Mouse (Mus musculus) stomach, adult 2 months (tissue): ENCODE data around the gene Acadvl. TPM values are rescaled to one million over a fixed set of nuclear protein-coding genes. Genes with fewer than 3 reads are reported as not detected.

Source experiments
- polyA plus RNA-seq: library from polyadenylated mRNA; depleted of rRNA; stranded (reverse); fragments of >200 nt; gene quantifications from 2 replicates; pipeline ENCODE4 v1.2.3, GENCODE M21; 2012; rRNA removed

Gene Acadvl
- 53.2 and 55.7 TPM in 2 replicates for polyA plus RNA-seq

GRCm38 (mm10) chr11:70014880-70015558, at the start of gene Acadvl:
TSS of gene Acadvl (minus strand) at chr11:70015411.

GRCm38 (mm10) chr11:70053898-70054570, 38.8 kb upstream of the Acadvl start, which contains the start of gene Asgr1:
TSS of gene Asgr1 (plus strand) at chr11:70054085.

GRCm38 (mm10) chr11:70016669-70017068, 1.5 kb upstream of the Acadvl start, which contains the start of gene Dlg4:
TSS of gene Dlg4 (plus strand) at chr11:70016942.

GRCm38 (mm10) chr11:70000396-70000898, 14.8 kb downstream of the Acadvl start, which contains the start of gene Dvl2:
TSS of gene Dvl2 (plus strand) at chr11:70000595.

GRCm38 (mm10) chr11:69995391-69995960, 19.7 kb downstream of the Acadvl start, which contains the start of gene Phf23:
TSS of gene Phf23 (plus strand) at chr11:69995777.

GRCm38 (mm10) chr11:69990850-69991691, 24.1 kb downstream of the Acadvl start, which contains the start of gene Gabarap:
TSS of gene Gabarap (plus strand) at chr11:69991143.

GRCm38 (mm10) chr11:69982225-69982624, 33.0 kb downstream of the Acadvl start, which contains the start of gene Elp5:
TSS of gene Elp5 (minus strand) at chr11:69982517.

GRCm38 (mm10) chr11:69981141-69981762, 34.0 kb downstream of the Acadvl start, which contains the start of gene Ctdnep1:
TSS of gene Ctdnep1 (plus strand) at chr11:69981156.

GRCm38 (mm10) chr11:69964650-69965270, 50.5 kb downstream of the Acadvl start, which contains the start of gene Cldn7:
TSS of gene Cldn7 (plus strand) at chr11:69964779.

Other genes starting within 250 kb of the Acadvl start
- 10.3 and 17.5 TPM in 2 replicates for gene Zbtb4, start 249.5 kb downstream of the Acadvl start, polyA plus RNA-seq
- gene Chrnb1, start 219.5 kb downstream of the Acadvl start, polyA plus RNA-seq, result 3.2 and 5.8 TPM in 2 replicates
- 2.3 and 2.6 TPM in 2 replicates for gene Fgf11, start 213.6 kb downstream of the Acadvl start, polyA plus RNA-seq
- gene Tmem102, start 209.8 kb downstream of the Acadvl start, polyA plus RNA-seq, result 23.4 and 35.3 TPM in 2 replicates
- not detected in 2 replicates for gene Gm39566, start 200.1 kb downstream of the Acadvl start, polyA plus RNA-seq
- not detected in 2 replicates for gene Spem2, start 196.9 kb downstream of the Acadvl start, polyA plus RNA-seq
- gene Spem1, start 193.2 kb downstream of the Acadvl start, polyA plus RNA-seq, result 0.05 TPM in 1 of 2 replicates, not detected in the other
- 10.0 and 11.0 TPM in 2 replicates for gene Nlgn2, start 177.6 kb downstream of the Acadvl start, polyA plus RNA-seq
- 105 and 145 TPM in 2 replicates for gene Tmem256, start 176.9 kb downstream of the Acadvl start, polyA plus RNA-seq
- 51.9 and 53.6 TPM in 2 replicates for gene Plscr3, start 169.0 kb downstream of the Acadvl start, polyA plus RNA-seq
- 18.6 and 19.9 TPM in 2 replicates for gene Tnk1, start 156.7 kb downstream of the Acadvl start, polyA plus RNA-seq
- not detected in 2 replicates for gene Tmem95, start 137.4 kb downstream of the Acadvl start, polyA plus RNA-seq
- 7.2 and 8.2 TPM in 2 replicates for gene Kctd11, start 134.0 kb downstream of the Acadvl start, polyA plus RNA-seq
- 0.81 and 1.9 TPM in 2 replicates for gene Acap1, start 119.9 kb downstream of the Acadvl start, polyA plus RNA-seq
- gene 2810408A11Rik, start 114.4 kb downstream of the Acadvl start, polyA plus RNA-seq, result 0.77 and 1.0 TPM in 2 replicates
- 11.5 and 14.7 TPM in 2 replicates for gene Neurl4, start 114.3 kb downstream of the Acadvl start, polyA plus RNA-seq
- 71.1 and 72.4 TPM in 2 replicates for gene Gps2, start 101.5 kb downstream of the Acadvl start, polyA plus RNA-seq
- gene Eif5a, start 93.5 kb downstream of the Acadvl start, polyA plus RNA-seq, result 152 and 162 TPM in 2 replicates
- gene Ybx2, start 79.6 kb downstream of the Acadvl start, polyA plus RNA-seq, result 26.1 and 33.8 TPM in 2 replicates
- 51.9 and 55.0 TPM in 2 replicates for gene Slc2a4, start 67.2 kb downstream of the Acadvl start, polyA plus RNA-seq
- gene Cldn7, start 50.6 kb downstream of the Acadvl start, polyA plus RNA-seq, result 3.6 and 4.8 TPM in 2 replicates
- gene Ctdnep1, start 34.3 kb downstream of the Acadvl start, polyA plus RNA-seq, result 39.4 and 42.7 TPM in 2 replicates
- 27.8 and 29.8 TPM in 2 replicates for gene Elp5, start 32.9 kb downstream of the Acadvl start, polyA plus RNA-seq
- gene Gabarap, start 24.3 kb downstream of the Acadvl start, polyA plus RNA-seq, result 180 and 211 TPM in 2 replicates
- 2.7 and 4.8 TPM in 2 replicates for gene Phf23, start 19.6 kb downstream of the Acadvl start, polyA plus RNA-seq
- gene Dvl2, start 14.8 kb downstream of the Acadvl start, polyA plus RNA-seq, result 5.2 and 6.7 TPM in 2 replicates
- gene Dlg4, start 1.5 kb upstream of the Acadvl start, polyA plus RNA-seq, result 5.7 and 6.6 TPM in 2 replicates
- 0.32 TPM in 1 of 2 replicates, not detected in the other for gene Asgr1, start 38.7 kb upstream of the Acadvl start, polyA plus RNA-seq
- 0.20 and 0.28 TPM in 2 replicates for gene Asgr2, start 77.2 kb upstream of the Acadvl start, polyA plus RNA-seq
- 1.7 TPM in 2 replicates for gene Mgl2, start 114.9 kb upstream of the Acadvl start, polyA plus RNA-seq
- 1.6 and 2.4 TPM in 2 replicates for gene Clec10a, start 140.8 kb upstream of the Acadvl start, polyA plus RNA-seq
- 36.1 and 38.9 TPM in 2 replicates for gene Slc16a11, start 197.3 kb upstream of the Acadvl start, polyA plus RNA-seq
- gene Slc16a13, start 205.7 kb upstream of the Acadvl start, polyA plus RNA-seq, result 3.0 and 3.9 TPM in 2 replicates
- 1.9 and 2.1 TPM in 2 replicates for gene Bcl6b, start 214.4 kb upstream of the Acadvl start, polyA plus RNA-seq
- gene 0610010K14Rik, start 222.5 kb upstream of the Acadvl start, polyA plus RNA-seq, result 20.2 and 24.1 TPM in 2 replicates
- gene Gm21988, start 224.4 kb upstream of the Acadvl start, polyA plus RNA-seq, result 4.3 and 5.2 TPM in 2 replicates
- gene Rnasek, start 224.4 kb upstream of the Acadvl start, polyA plus RNA-seq, result 128 and 152 TPM in 2 replicates
- gene Alox12, start 239.9 kb upstream of the Acadvl start, polyA plus RNA-seq, result 3.8 and 5.6 TPM in 2 replicates